Mouse (Mus musculus) ovary, postnatal 10 days (tissue): ENCODE results near the gene Kcnq1.
A peak's percentile ranks its signal among the peaks of the same experiment; 100 is the strongest.

Experiments
- DNase-seq: peaks from one replicate; pipeline ENCODE4 v3.0.0; 2022; ENCODE audit warnings: low spot score

The Kcnq1 gene

DNA sequence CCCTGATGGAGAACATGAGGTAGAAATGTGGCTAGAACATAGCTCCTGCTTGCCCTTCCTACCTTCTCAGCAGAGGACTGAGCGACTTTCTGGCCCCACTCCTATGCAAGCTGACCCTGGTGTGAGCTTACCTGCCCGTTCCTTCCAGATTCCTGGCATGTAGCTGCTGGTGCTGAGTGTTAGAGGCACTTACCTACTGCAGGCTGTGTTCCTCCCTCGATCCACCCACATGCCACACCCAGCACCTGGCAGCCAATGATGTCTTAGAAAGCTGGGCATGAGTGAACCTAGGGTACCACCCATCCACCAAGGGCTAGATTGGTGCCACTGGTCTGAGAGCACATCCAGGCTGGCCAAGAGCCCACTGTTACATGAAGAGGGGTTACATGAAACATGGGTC is 12.3 kb upstream of the Kcnq1 start:
- peak; percentile 1 for DNase-seq

DNA sequence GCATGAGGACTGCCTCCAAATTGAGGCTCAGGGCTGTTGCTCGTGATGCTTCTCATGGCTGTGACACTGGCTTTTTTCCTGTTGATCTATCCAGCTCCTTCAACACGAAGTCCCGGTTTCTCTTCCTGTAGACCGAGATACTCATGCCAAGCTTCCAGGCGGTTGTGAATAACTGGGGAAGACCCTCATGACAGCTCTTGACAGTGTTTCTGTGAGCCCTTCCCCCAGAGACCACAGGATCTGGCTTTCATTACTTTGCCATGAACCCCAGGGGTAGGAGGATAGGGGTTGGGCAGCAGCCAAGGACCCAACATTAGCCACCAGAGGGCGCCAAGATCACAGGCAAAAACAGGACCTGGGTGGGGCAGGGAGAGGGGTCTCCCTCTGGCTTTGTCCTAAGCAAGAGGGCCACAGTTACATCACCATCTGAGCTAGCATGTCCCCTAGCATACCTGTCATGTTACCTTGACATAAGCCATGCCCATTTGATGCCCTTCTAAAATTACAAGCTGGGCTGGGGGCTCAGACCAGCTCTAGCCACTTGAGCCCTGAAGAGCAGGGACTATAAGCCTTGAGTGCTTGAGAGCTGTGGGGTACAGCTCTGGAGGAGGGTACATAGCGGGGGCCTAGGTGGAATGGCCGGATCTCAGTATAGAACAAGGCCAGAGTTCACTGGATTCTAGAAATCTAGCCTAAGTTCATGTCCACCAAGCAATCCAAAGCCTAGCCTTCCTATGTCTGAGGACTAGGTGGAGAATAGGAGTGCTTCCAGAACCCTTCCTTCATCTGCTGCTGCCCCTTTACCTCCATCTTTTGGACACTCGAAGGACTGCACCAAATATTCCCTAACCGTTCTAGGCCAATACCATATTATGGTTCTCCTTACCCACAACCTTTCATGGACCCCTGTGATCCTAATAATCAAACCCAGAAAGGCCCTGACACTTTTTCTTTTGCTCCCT is 11.3 kb upstream of the Kcnq1 start, which contains the start of gene Trpm5:
TSS of gene Trpm5 (minus strand) at position 51 of the 962 bp plus-strand sequence.
- DNase-seq = peak; percentile 69

DNA sequence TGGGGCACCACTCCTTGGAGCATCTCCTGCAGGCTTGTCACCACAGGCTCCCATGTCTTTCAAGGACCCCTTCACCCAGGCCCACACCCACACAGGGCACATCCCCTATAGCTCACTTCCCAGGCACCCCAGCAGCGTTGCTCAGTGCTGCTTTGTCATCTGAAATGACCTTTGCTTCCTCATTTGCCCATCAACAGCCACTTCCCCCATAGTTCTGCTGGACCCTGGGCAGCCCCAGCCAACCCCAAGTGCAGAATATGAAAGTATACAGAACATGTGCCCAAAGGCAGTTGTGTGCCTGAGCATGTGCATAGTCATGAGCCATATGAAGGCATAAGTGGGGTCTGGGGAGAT is 10.6 kb upstream of the Kcnq1 start:
- peak; percentile 1 for DNase-seq

DNA sequence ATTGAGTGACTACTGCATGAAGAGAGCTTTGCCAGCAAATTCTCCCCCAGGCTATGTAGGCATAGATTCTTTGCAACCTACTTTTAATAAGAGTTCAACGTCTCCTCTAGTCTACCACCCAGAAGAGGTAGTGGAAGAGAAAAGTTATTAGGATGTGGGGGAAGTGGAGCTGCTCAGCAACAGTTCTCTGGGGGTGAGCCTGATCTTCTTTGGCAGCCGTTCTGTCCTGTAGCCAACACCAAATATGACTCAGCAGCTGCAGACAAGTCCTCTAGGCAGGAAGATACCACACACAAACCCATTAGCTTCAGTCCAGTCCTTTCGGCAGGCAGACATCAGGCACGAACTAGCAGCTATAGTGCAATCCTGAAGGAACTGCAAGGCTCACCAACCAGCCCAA is 5.4 kb upstream of the Kcnq1 start:
- DNase-seq = no peak

DNA sequence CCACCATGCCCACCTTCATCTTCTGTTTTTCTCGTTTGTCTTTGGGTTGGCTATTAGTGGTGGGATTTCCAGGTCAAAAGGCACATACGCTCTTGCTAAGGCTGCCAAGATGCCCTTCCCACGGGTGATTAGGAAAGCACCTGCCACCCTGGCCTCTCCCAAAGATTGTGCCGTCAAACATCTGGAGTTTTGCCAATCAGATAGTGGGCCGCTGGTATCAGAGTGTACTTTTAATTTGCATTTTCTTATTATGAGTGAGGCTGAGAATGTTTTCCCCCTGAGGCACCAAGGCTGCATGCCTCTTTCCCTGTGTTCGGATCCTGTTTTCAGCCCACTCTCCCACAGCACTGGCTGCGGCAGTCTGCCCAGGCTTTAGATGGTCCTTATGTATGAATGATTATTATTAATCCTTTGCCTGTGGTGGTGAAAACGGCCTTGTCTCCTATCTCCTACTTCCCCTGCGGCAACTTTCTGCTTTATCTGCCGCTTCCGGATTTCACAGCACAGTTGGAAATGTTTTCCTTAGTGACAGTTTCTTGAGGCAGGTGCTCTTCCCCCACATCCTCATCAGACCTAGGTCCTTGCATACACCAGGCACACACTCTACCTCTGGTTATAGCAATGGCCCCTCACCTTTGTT is 784 bp upstream of the Kcnq1 start:
- DNase-seq = no peak

DNA sequence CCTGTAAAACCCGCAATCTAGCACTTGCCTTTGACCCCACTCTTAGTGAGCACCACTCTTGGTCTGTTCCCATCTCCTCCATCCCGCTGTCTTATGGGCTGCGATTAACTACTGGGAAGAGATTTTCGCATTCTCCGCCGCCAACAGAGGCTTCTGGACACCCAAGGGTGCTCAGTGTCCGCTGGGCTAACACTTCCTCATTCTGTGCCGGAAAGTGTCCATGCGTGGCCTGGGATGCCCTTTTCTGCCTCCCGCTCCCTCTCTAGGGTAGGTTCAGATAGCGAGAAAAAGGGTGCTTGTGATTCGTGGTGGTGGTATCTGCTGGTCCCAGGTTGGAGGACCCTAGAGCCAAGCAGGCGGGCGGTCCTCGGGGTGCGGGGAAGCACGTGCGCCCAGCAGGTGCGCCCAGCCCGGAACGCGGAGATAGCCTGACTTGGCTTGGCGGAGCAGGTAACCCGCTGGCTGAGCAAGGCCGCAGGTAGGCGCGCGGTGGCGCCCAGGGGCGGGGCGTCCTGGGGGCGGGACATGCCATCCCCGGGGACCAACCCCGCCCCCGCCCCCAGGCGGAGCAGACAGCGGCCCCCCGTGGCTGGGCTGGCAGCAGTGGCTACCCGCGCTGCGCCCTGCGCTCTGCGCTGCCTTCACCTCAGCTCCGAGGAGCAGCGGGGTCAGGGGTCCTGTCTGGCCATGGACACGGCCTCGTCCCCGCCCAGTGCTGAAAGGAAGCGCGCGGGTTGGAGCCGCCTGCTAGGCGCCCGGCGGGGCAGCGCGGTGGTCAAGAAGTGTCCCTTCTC is 707 bp downstream of the Kcnq1 start:
- DNase-seq = no peak

DNA sequence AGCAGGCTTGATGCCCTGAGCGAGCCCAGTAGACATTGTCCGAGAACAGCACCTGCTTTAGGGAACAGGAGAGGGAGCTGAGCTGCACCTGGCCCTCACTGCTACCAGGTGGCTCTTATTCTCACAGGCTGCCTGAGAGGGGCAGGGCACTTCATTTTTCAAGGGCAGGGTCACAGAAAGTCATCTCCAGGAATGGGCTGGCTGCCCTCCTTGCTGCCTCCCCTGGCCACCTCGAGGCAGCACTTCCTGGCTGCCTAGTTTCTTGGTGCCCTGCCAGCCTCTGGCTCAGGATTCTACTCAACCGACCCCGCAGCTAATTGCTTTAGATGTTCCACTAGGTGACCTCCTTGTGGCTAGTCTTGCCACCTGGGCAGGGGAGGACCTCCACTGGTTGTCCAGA is 2.0 kb downstream of the Kcnq1 start:
- DNase-seq = no peak

DNA sequence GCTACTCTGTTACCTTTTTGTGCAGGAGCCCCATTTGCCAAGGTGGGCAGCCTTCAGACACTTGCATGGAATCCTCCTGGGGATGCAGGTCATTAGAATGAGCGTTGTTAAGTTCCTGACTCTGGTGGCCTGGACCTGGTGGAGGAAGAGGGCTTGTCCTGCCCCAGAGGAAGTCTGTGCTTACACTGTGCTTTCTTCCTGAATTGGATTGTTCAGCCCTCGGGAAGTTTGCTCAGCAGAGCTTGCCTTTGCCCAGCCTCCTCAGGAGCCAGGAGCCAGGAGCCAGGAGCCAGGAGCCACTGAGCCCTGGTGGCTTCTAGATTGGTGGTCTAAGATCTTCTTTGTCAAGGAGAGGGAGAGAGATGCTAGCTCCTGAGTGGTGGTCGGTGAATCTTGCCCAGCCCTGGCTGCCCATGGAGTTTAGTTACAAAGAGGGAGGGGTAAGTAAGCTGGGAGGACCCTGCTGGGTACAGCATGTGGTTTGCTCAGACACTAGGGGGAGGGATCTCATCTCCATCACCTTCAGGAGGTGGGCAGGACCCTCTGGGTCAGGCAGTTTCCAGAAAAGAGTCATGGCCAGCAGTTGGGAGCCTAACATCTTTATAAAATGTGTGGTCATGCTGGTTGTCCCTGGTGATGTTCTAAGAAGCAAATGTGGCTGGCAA is 3.0 kb downstream of the Kcnq1 start:
- DNase-seq = no peak

DNA sequence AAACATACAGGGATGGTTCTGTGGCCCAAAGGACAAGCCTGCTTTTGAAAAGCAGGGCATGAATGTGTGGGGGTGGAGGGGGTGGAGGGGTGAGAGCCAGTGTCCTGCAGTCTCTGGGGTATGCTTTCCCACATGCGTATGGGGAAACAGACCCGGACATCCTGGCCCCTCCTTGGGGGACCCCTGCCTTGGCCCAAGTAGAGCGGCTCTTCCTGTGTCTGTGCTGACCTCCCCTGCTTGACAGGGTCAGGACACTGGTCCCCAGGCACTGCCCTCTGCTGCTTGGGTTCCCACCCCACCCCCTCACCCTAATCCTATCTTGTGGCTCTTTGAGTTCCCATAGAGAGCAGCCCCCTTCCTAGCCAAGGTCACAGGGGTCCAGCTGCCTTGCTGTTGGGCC is 3.5 kb downstream of the Kcnq1 start:
- DNase-seq = no peak

DNA sequence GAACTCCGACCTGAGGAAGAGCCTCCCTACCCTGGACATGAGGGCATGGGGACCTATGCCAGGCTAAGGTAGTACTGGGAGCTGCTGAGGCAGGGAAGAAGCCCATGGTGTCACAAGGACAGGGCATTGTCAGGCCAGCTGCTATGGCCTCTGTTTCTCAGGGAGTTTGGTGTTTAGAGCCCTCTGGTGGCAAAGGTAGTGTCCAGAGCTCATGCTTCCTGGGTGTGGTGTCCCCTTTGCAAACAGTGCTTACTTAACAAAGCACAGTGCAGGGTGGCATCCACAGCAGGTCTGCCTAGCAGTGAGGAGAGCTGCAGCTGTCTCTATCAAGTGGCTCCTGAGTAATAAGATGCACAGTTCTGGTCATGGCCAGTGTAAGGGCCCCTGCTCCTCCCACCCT is 4.6 kb downstream of the Kcnq1 start:
- no peak for DNase-seq

DNA sequence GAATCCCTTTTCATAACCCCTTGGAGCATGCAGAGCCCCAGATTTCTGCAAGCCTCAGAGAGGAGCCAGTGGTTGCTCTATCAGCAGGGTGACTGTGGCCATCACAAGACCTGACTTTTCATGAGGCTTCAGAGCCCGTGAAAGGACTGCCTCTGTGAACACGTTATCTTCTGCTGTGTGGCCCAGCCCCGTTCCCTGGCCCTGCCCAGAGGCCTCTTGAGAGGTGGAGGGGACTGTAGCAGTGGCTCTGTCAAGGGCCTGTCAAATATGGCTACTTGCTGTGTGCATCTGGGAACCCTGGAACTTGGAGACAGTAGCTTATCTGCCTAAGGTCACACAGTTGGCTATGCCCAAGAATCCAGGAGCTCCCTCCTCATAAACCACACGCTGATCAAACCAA is 5.6 kb downstream of the Kcnq1 start:
- no peak for DNase-seq

DNA sequence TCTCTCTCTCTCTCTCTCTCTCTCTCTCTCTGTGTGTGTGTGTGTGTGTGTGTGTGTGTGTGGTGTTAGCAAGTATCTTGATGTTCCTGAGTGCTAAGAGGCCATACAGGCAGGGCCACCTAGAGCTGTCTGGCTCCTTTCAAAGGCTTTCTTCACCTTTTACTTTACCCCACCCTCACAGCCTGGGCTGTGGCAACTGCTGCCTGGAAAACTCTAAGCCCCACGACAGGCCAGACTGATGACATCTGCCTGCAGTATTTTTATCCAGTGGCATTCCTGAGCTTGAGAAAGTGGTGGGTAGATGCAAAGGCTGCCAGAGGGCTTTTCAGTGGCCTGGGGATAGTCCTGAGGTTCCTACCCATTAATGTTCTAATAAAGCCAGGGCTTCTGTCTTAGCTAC is 6.2 kb downstream of the Kcnq1 start:
- DNase-seq = no peak

DNA sequence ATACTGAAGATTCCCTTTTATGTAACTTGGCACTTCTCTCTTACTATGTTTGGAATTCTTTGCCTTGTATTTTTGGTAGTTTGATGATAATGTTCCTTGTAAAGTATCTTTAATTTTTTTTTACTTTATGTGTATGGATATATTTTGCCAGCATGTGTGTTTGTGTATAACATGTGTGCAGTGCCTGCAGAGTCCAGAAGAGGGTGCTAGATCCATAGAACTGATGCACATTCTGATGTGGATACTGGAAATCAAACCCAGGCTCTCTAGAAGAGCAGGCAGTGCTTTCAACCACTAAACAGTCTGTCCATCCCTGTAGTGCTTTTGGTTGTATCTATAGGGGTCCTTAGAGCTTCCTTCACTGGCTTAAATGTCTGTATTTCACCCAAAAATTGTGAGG is 8.6 kb downstream of the Kcnq1 start:
- no peak for DNase-seq

DNA sequence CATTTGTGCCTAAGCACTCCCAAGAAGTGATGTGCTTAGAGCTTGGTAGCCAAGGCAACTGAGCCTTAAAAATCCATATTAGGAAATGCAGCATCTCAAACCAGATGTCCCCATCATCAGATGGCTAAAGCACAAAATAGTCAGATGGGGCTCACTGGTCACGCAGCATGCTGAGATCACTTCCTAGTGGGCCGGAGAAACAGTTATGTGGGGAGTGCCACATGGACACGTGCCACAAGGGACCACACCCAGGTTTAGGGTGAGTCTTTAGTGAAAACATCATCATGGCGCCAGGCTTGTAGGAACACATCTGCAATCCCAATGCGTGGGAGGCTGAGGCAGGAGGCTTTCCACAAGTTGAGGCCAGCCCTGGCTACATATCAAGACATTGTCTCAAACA is 10.4 kb downstream of the Kcnq1 start:
- no peak for DNase-seq

DNA sequence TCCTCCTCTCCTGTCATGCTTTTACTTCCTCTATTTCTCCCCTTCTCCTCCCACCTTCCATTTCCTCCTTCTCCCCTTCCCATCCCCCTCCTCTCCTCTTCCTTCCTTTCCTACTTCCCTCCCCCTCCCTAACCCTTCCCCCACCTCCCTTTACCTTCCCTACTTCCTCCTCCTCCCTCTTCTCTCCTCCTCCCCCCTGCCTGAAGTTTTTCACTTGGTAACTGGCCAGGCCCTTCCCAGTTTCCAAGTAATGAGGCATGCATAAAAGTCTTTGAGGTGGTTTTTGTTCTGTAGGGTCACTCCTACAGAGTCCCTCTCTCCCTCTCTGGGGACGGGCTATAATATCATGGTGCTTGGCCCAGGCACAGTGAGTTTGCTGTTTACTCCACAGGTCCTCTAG is 13.2 kb downstream of the Kcnq1 start:
- DNase-seq = no peak

DNA sequence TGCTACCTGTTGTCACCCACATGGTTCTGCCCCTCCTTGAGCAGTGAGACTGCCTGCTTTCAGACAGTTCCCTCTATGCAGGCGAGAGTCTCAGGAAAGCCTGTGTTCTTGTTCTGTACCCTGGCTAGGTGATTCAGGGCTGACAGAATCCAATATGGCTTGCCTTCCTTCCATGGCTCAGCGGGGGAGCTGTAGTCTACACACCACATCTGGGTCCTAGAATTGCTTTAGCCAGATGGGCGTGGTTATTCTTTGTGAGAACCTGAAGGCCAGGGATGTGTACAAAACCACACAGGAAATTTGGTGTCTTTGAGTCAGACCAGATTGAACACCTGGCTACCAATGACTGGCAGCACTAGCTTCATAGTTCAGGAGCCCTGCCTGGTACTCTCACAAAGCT is 13.7 kb downstream of the Kcnq1 start:
- DNase-seq = no peak

DNA sequence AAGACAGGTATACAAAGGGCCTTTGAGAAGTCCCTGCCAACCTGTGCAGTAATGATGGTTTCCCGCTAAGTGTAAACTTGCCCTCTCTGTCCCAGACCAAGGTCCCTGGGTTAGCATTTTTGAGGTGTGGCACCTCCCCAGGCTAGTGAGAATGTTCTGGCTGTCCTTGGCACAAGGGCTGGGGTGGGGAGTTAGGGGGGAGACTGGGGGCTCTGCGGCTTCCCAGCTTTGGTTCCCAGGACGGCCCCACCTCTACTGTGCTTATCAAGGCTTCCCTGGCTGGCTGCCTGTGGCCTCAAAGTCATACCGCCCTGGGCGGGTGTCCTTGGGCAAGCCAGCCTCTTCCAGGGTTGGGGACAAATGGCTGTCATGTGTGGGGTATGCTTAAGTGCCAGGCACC is 16.0 kb downstream of the Kcnq1 start:
- no peak for DNase-seq

DNA sequence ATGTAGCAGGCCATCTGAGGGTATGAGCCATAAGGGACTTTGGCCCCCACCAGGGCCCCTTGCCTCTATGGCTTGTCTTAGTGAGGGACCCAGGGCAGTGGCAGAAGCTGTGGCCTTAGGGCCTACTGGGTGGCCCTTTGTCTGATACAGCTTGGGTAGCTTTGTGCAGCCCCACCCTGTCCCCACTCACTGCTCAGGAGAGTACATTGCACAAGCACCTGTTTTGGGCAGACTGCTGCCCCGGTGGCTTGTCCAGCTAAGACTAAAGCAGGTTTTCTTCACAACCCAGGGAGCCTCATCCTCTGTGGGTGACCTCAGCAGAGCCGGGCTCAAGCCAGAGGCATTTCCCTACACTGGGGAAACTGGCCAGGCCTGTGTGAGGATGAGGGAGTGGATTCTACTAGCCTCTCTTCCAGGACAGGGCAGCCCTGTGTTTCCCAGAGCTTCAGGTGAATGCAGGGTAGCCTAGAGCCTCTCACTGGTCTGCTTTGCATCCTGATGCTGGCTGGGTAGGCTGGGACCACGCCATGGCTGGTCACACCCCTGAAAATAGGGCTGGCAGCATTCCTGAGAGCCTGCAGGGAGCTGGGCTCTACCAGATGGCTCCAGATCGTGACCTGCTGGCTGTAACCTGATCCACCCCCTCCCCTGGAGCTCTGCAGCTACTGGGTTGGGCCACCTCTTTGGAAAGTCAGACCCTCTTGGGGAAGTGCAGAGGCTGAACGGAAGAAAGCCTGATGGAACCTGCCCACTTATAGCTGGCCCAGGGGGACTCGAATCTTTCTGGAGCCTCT is 17.9 kb downstream of the Kcnq1 start:
- DNase-seq = peak; percentile 50

DNA sequence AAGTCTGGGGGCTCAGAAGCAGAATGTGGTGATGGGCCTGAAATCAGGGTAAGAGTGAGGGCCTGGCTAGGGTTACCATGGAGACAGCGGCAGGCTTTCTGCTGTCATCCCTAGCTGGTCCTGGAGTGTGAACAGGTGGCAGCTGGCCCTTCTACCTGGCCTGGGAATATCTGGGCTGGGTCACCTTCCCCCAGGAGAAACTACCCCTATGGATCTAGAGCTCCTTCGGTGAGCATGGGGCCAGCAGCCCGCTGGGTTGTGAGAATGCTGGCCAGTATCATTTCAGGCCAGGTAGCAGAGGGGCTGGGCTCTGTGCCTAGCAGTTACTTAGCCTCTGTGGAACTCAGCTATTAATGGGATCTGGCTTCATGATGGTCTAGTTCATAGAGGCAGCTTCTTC is 18.7 kb downstream of the Kcnq1 start:
- no peak for DNase-seq

DNA sequence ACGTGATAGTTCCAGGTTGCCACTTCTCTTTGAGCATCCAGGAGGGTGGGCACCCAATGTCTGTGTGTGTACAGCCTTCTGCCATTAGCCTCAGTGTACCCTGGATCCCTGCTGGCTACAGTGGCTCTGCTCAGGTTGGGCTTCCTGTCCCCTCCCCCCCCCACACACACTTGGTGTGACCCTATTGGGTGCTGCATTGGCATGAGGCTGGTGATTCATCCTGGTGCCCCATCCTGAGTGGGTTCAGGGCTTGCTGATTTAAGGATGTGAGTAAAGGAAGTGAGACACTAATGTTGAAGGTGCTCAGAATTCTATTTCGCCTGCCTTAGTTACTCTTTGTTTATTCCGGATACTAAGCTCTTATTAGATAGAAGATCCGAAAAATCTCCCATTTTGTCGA is 26.7 kb downstream of the Kcnq1 start:
- DNase-seq = no peak

DNA sequence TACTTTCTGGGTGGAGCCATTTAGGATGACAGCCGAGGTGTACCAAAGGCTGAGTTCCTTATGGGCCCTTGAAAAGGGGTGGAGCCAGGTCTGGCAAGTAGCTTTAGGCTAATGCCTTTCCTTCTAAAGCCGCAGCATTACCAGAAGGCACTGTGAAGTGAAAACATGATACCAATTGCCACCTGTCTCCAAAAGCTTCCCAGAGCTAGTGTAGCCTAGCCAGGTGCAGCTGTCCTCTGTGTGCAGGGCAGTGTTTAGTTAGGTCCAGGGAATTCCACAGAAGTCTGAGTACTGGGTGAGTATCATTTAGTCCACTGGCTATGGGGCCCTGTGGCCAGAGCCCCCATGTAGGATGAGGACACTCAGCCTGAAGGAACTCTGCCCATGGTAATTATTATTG is 30.0 kb downstream of the Kcnq1 start:
- no peak for DNase-seq
